Mouse (Mus musculus) midbrain, embryonic 13.5 days (tissue): ENCODE results near the gene Col8a1. TPM values are rescaled to one million over a fixed set of nuclear protein-coding genes. Genes with fewer than 3 reads are reported as not detected.

Source experiments
- ATAC-seq: fragments of 200-750 bp; cut with Nextera tagmentation; 2 replicates; pipeline ENCODE4 v1.8.0; 2017; ENCODE audit warnings: mild to moderate bottlenecking, moderate TSS enrichment, moderate library complexity
- H3K27ac ChIP-seq: fragments of 300-500 bp; sonication (generic); 2 replicates; pipeline ENCODE4 v1.5.1; 2015; ENCODE audit warnings: inconsistent platforms, mild to moderate bottlenecking, moderate library complexity
- H3K27me3 ChIP-seq: fragments of 300-500 bp; sonication (generic); 2 replicates; pipeline ENCODE4 v1.6.1; 2015; ENCODE audit warnings: mild to moderate bottlenecking, inconsistent platforms
- H3K36me3 ChIP-seq: fragments of 300-500 bp; sonication (generic); 2 replicates; pipeline ENCODE4 v1.6.1; 2015; ENCODE audit warnings: mild to moderate bottlenecking, inconsistent platforms
- H3K4me1 ChIP-seq: fragments of 300-500 bp; sonication (generic); replicated peaks from 2 replicates; pipeline ENCODE4 v1.6.1; 2015; ENCODE audit warnings: inconsistent platforms
- H3K4me2 ChIP-seq: fragments of 300-500 bp; sonication (generic); replicated peaks from 2 replicates; pipeline ENCODE4 v1.6.1; 2015; ENCODE audit warnings: moderate library complexity, mild to moderate bottlenecking, inconsistent platforms
- H3K4me3 ChIP-seq: fragments of 300-500 bp; sonication (generic); replicated peaks from 2 replicates; pipeline ENCODE4 v1.5.1; 2015; ENCODE audit warnings: mild to moderate bottlenecking, inconsistent platforms
- H3K9ac ChIP-seq: fragments of 300-500 bp; sonication (generic); replicated peaks from 2 replicates; pipeline ENCODE4 v1.6.1; 2015; ENCODE audit warnings: mild to moderate bottlenecking, inconsistent platforms
- H3K9me3 ChIP-seq: fragments of 300-500 bp; sonication (generic); 2 replicates; pipeline ENCODE4 v1.6.1; 2016; ENCODE audit warnings: mild to moderate bottlenecking, inconsistent platforms
- WGBS: fragments of 180-500 bp; shearing (Covaris S2); methylation state at CpG from one replicate; pipeline ENCODE4 v1.1.7; 2015; 5-methylcytosine and 5-hydroxymethylcytosine counted together
- polyA plus RNA-seq: library from polyadenylated mRNA; unstranded; fragments of >200 nt; fragmentation: Nextera tagmentation; extraction: Ambion mirVana; gene quantifications from 2 replicates; pipeline ENCODE4 v1.2.1, GENCODE M21; 2015

Col8a1 gene
- polyA plus RNA-seq, 1 experiment from 2014 or later = 4.3 TPM

GRCm38 (mm10) chr16:57740169-57740568 lies 14.4 kb downstream of the Col8a1 start:
- WGBS = 94% methylated on average over 3 of the region's 3 CpGs
- Histone ChIP-seq H3K4me3 (no peak overlapping the region), H3K27me3 (no peaks in the 10 kb centered on the region), H3K36me3 (no peaks in the 10 kb centered on the region), H3K4me1 (no peaks in the 10 kb centered on the region), H3K9me3 (no peaks in the 10 kb centered on the region), H3K9ac (no peak overlapping the region), H3K4me2 (no peak overlapping the region), H3K27ac (no peak overlapping the region)
- ATAC-seq = no peak

- no peaks in the 10 kb centered on the region for H3K27me3 ChIP-seq
- no peak overlapping the region for H3K27ac ChIP-seq
- H3K36me3 ChIP-seq = no peaks in the 10 kb centered on the region
- H3K4me1 ChIP-seq = no peaks in the 10 kb centered on the region
- ATAC-seq = no peak
- no peak overlapping the region for H3K4me2 ChIP-seq
- no peak overlapping the region for H3K4me3 ChIP-seq
- H3K9ac ChIP-seq = no peak overlapping the region
- 89% methylated on average over 2 of the region's 2 CpGs for WGBS
- no peaks in the 10 kb centered on the region for H3K9me3 ChIP-seq
Measured at GRCm38 (mm10) chr16:57734942-57735341, 19.6 kb downstream of the Col8a1 start.

- H3K4me3 ChIP-seq = no peak overlapping the region
- no peak overlapping the region for H3K27ac ChIP-seq
- H3K36me3 ChIP-seq = no peaks in the 10 kb centered on the region
- H3K9me3 ChIP-seq = no peaks in the 10 kb centered on the region
- 88% methylated on average over 1 of the region's 1 CpGs for WGBS
- no peak for ATAC-seq
- no peak overlapping the region for H3K9ac ChIP-seq
- H3K4me1 ChIP-seq = no peaks in the 10 kb centered on the region
- no peaks in the 10 kb centered on the region for H3K27me3 ChIP-seq
- no peak overlapping the region for H3K4me2 ChIP-seq
Measured at GRCm38 (mm10) chr16:57733545-57733944, 21.0 kb downstream of the Col8a1 start.

- Histone ChIP-seq H3K4me1 (no peaks in the 10 kb centered on the region), H3K9me3 (no peaks in the 10 kb centered on the region), H3K4me2 (no peak overlapping the region), H3K36me3 (no peaks in the 10 kb centered on the region), H3K27me3 (no peaks in the 10 kb centered on the region), H3K4me3 (no peak overlapping the region), H3K27ac (no peak overlapping the region), H3K9ac (no peak overlapping the region)
- no peak for ATAC-seq
- 90% methylated on average over 3 of the region's 3 CpGs for WGBS
Measured at GRCm38 (mm10) chr16:57733139-57733538, 21.4 kb downstream of the Col8a1 start.

GRCm38 (mm10) chr16:57724978-57725377 lies 29.6 kb downstream of the Col8a1 start:
- H3K27me3 ChIP-seq = no peaks in the 10 kb centered on the region
- H3K9ac ChIP-seq = no peak overlapping the region
- 0 out of 2 replicates have a peak, but pooled peaks cover 2% of the 10 kb centered on the region for H3K9me3 ChIP-seq
- ATAC-seq = no peak
- no peaks in the 10 kb centered on the region for H3K4me1 ChIP-seq
- H3K4me3 ChIP-seq = no peak overlapping the region
- H3K36me3 ChIP-seq = no peaks in the 10 kb centered on the region
- no peak overlapping the region for H3K4me2 ChIP-seq
- WGBS = 71% methylated on average over 3 of the region's 3 CpGs
- no peak overlapping the region for H3K27ac ChIP-seq

GRCm38 (mm10) chr16:57718982-57719381 lies 35.6 kb downstream of the Col8a1 start:
- no peaks in the 10 kb centered on the region for H3K36me3 ChIP-seq
- no peaks in the 10 kb centered on the region for H3K4me1 ChIP-seq
- H3K9me3 ChIP-seq = no peaks in the 10 kb centered on the region
- no peak overlapping the region for H3K4me3 ChIP-seq
- H3K27me3 ChIP-seq = no peaks in the 10 kb centered on the region
- no peak for ATAC-seq
- WGBS = 90% methylated on average over 2 of the region's 2 CpGs
- H3K4me2 ChIP-seq = no peak overlapping the region
- no peak overlapping the region for H3K9ac ChIP-seq
- no peak overlapping the region for H3K27ac ChIP-seq

GRCm38 (mm10) chr16:57698733-57699132 lies 55.8 kb downstream of the Col8a1 start:
- 95% methylated on average over 5 of the region's 5 CpGs for WGBS
- no peak overlapping the region for H3K4me3 ChIP-seq
- no peak for ATAC-seq
- no peaks in the 10 kb centered on the region for H3K9me3 ChIP-seq
- no peak overlapping the region for H3K9ac ChIP-seq
- no peaks in the 10 kb centered on the region for H3K36me3 ChIP-seq
- no peak overlapping the region for H3K4me2 ChIP-seq
- H3K4me1 ChIP-seq = no peaks in the 10 kb centered on the region
- no peaks in the 10 kb centered on the region for H3K27me3 ChIP-seq
- no peak overlapping the region for H3K27ac ChIP-seq

GRCm38 (mm10) chr16:57694694-57695093 lies 59.8 kb downstream of the Col8a1 start:
- H3K27me3 ChIP-seq = no peaks in the 10 kb centered on the region
- H3K4me3 ChIP-seq = no peak overlapping the region
- WGBS = 24% methylated on average over 1 of the region's 1 CpGs
- no peaks in the 10 kb centered on the region for H3K36me3 ChIP-seq
- no peaks in the 10 kb centered on the region for H3K4me1 ChIP-seq
- no peak overlapping the region for H3K9ac ChIP-seq
- no peak overlapping the region for H3K27ac ChIP-seq
- no peak overlapping the region for H3K4me2 ChIP-seq
- ATAC-seq = no peak
- no peaks in the 10 kb centered on the region for H3K9me3 ChIP-seq

GRCm38 (mm10) chr16:57693906-57694522 lies 60.5 kb downstream of the Col8a1 start:
- Histone ChIP-seq H3K4me1 (no peaks in the 10 kb centered on the region), H3K27me3 (no peaks in the 10 kb centered on the region), H3K36me3 (no peaks in the 10 kb centered on the region), H3K9me3 (no peaks in the 10 kb centered on the region), H3K27ac (no peak overlapping the region), H3K4me2 (no peak overlapping the region), H3K9ac (no peak overlapping the region), H3K4me3 (no peak overlapping the region)
- 80% methylated on average over 2 of the region's 2 CpGs for WGBS
- no peak for ATAC-seq

GRCm38 (mm10) chr16:57685790-57686399 lies 68.6 kb downstream of the Col8a1 start:
- H3K4me1 ChIP-seq = no peaks in the 10 kb centered on the region
- H3K9me3 ChIP-seq = no peaks in the 10 kb centered on the region
- H3K36me3 ChIP-seq = no peaks in the 10 kb centered on the region
- ATAC-seq = 0 out of 2 replicates have a peak, but pooled peaks have one; percentile 14
- WGBS = 49% methylated on average over 5 of the region's 5 CpGs
- H3K4me3 ChIP-seq = no peak overlapping the region
- H3K9ac ChIP-seq = no peak overlapping the region
- no peak overlapping the region for H3K4me2 ChIP-seq
- no peaks in the 10 kb centered on the region for H3K27me3 ChIP-seq
- no peak overlapping the region for H3K27ac ChIP-seq

- H3K4me3 ChIP-seq = no peak overlapping the region
Measured at GRCm38 (mm10) chr16:57672251-57672650, 82.3 kb downstream of the Col8a1 start.

GRCm38 (mm10) chr16:57671637-57672036 lies 82.9 kb downstream of the Col8a1 start:
- H3K9me3 ChIP-seq = no peaks in the 10 kb centered on the region
- H3K4me1 ChIP-seq = no peaks in the 10 kb centered on the region
- no peak overlapping the region for H3K4me2 ChIP-seq
- H3K27ac ChIP-seq = no peak overlapping the region
- no peak overlapping the region for H3K4me3 ChIP-seq
- no peak for ATAC-seq
- no peak overlapping the region for H3K9ac ChIP-seq
- H3K27me3 ChIP-seq = no peaks in the 10 kb centered on the region
- 75% methylated on average over 2 of the region's 2 CpGs for WGBS
- H3K36me3 ChIP-seq = no peaks in the 10 kb centered on the region

More at GRCm38 (mm10) chr16:57672251-57672650, 82.3 kb downstream of the Col8a1 start:
- Histone ChIP-seq H3K4me2 (no peak overlapping the region), H3K9ac (no peak overlapping the region), H3K27me3 (no peaks in the 10 kb centered on the region), H3K4me1 (no peaks in the 10 kb centered on the region), H3K9me3 (no peaks in the 10 kb centered on the region), H3K27ac (no peak overlapping the region), H3K36me3 (no peaks in the 10 kb centered on the region)
- ATAC-seq = no peak
- 64% methylated on average over 2 of the region's 2 CpGs for WGBS

GRCm38 (mm10) chr16:57669348-57669747 lies 85.2 kb downstream of the Col8a1 start:
- Histone ChIP-seq H3K4me2 (no peak overlapping the region), H3K27me3 (no peaks in the 10 kb centered on the region), H3K9ac (no peak overlapping the region), H3K4me1 (no peaks in the 10 kb centered on the region), H3K27ac (no peak overlapping the region), H3K4me3 (no peak overlapping the region), H3K9me3 (no peaks in the 10 kb centered on the region), H3K36me3 (no peaks in the 10 kb centered on the region)
- ATAC-seq = 0 out of 2 replicates have a peak, but pooled peaks have one; percentile 50
- WGBS = 11% methylated on average over 3 of the region's 3 CpGs
